ENCODE assay signal across 28 mouse cellular contexts in the genomic region with DNA sequence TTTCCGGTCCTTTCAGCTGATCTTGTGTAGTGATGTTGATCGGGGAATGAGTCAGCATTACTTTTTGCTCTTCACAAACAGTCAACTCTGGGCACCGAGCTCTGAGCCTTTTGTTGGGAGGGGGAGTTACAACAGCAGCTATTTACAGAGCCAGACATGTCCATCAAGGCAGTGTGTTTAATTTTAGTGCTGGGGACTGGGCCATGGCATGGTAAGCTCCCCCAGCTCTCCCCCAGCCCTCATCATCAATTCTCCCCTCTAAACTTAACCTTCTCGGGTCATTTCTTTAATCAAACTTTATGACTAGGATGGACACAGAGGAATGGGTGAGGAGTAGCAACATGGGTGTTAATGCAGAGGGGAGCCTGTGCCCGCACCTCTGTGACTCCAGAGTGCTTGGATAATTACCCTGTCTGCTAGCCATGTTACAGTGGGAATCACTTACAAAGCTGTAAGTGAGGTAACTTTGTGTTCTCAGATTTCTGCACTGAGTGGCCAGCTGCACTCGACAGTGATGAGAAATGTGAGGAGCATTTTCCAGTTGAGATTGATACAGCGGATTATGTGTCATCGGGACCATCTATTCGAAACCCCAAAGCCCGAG. TPM values are rescaled to one million over a fixed set of nuclear protein-coding genes. Genes with fewer than 3 reads are reported as not detected.
DNase-seq lines count a peak whose midpoint lies in the region; ATAC-seq and TF ChIP-seq lines count a peak whose summit lies in the region.
"Had no signal": no experiment of that assay in that cellular context is flagged by ENCODE, and none has a peak within 500 bp of the region (broad histone marks: within the 10 kb centered on the region; RNA-seq: fewer than 3 reads in every experiment).

No protein-coding gene starts in this region.

- 50% methylated on average over 10 of the region's 10 CpGs for WGBS in kidney, embryonic 15.5 days
- 87% methylated on average over 10 of the region's 10 CpGs for WGBS in embryonic facial prominence, embryonic 10.5 days
- WGBS in intestine, embryonic 15.5 days: 88% methylated on average over 10 of the region's 10 CpGs

- no peak overlapping the region for H3K9ac ChIP-seq in kidney, embryonic 15.5 days
- H3K9ac ChIP-seq in intestine, embryonic 15.5 days: no peak overlapping the region
- H3K9ac ChIP-seq: embryonic facial prominence, embryonic 15.5 days; hindbrain, embryonic 15.5 days; limb, embryonic 15.5 days; midbrain, embryonic 13.5 days; neural tube, embryonic 13.5 days had no signal

- no peak overlapping the region for H3K4me2 ChIP-seq in kidney, embryonic 15.5 days
- H3K4me2 ChIP-seq in intestine, embryonic 15.5 days (replicated peaks): no peak overlapping the region
- H3K4me2 ChIP-seq: embryonic facial prominence, embryonic 15.5 days; hindbrain, embryonic 15.5 days; limb, embryonic 15.5 days; midbrain, embryonic 13.5 days; neural tube, embryonic 13.5 days had no signal

- intact Hi-C loops in gastrocnemius, adult 2 months (cut with DNase I): no loop called here

- no peak for DNase-seq in gastrocnemius, adult 2 months
- no peak for DNase-seq in gastrocnemius, postnatal 4 days (ENCODE audit: low spot score in 2 of 2)
- no peak for DNase-seq in kidney, adult 8-10 months
- DNase-seq in 416B (ENCODE audit: low read depth): peak; percentile 75
- peak; percentile 6 for DNase-seq in embryonic facial prominence, embryonic 10.5 days (ENCODE audit: low spot score)
- DNase-seq: adrenal gland, postnatal 14 days; cerebellum, adult 18-20 months; cerebellum, postnatal 10 days; gastrocnemius, postnatal 36 days; heart, postnatal 10 days; kidney, adult 18-20 months; layer of hippocampus, postnatal 36 days; left cerebral cortex, postnatal 4 days; lung, postnatal 36 days; thymus, postnatal 4 days had no signal

- H3K4me3 ChIP-seq in gastrocnemius, adult 2 months: no peak overlapping the region
- no peak overlapping the region for H3K4me3 ChIP-seq in kidney, embryonic 15.5 days (replicated peaks)
- no peak overlapping the region for H3K4me3 ChIP-seq in embryonic facial prominence, embryonic 10.5 days
- no peak overlapping the region for H3K4me3 ChIP-seq in intestine, embryonic 15.5 days (replicated peaks)
- H3K4me3 ChIP-seq: embryonic facial prominence, embryonic 15.5 days; hindbrain, embryonic 15.5 days; limb, embryonic 15.5 days; megakaryocyte, embryonic 14.5 days; midbrain, embryonic 13.5 days; neural tube, embryonic 13.5 days had no signal

- no peaks in the 10 kb centered on the region for H3K9me3 ChIP-seq in kidney, embryonic 15.5 days (replicated peaks)
- no peaks in the 10 kb centered on the region for H3K9me3 ChIP-seq in embryonic facial prominence, embryonic 10.5 days
- H3K9me3 ChIP-seq in intestine, embryonic 15.5 days: no peaks in the 10 kb centered on the region
- H3K9me3 ChIP-seq: embryonic facial prominence, embryonic 15.5 days; hindbrain, embryonic 15.5 days; limb, embryonic 15.5 days; megakaryocyte, embryonic 14.5 days; midbrain, embryonic 13.5 days; neural tube, embryonic 13.5 days had no signal

- peak; percentile 63 for ATAC-seq in kidney, embryonic 15.5 days (replicated peaks; ENCODE audit: low FRiP score)
- ATAC-seq in intestine, embryonic 15.5 days: no peak
- ATAC-seq: forebrain, embryonic 14.5 days; inflammation-experienced regulatory T-cells, adult 6 months; midbrain, embryonic 13.5 days had no signal

- no peak for TF ChIP-seq CTCF in gastrocnemius, adult 2 months (IDR thresholded peaks at IDR 0.05)

- no peaks in the 10 kb centered on the region for H3K27me3 ChIP-seq in kidney, embryonic 15.5 days
- H3K27me3 ChIP-seq in embryonic facial prominence, embryonic 10.5 days (replicated peaks; ENCODE audit: low read depth, poor library complexity, severe bottlenecking): no peaks in the 10 kb centered on the region
- no peaks in the 10 kb centered on the region for H3K27me3 ChIP-seq in intestine, embryonic 15.5 days (replicated peaks)
- H3K27me3 ChIP-seq: embryonic facial prominence, embryonic 15.5 days; hindbrain, embryonic 15.5 days; limb, embryonic 15.5 days; megakaryocyte, embryonic 14.5 days; midbrain, embryonic 13.5 days; neural tube, embryonic 13.5 days had no signal

- peaks cover 81% of the 10 kb centered on the region for H3K36me3 ChIP-seq in kidney, embryonic 15.5 days
- peaks cover 96% of the 10 kb centered on the region for H3K36me3 ChIP-seq in embryonic facial prominence, embryonic 10.5 days (replicated peaks)
- peaks cover 26% of the 10 kb centered on the region for H3K36me3 ChIP-seq in intestine, embryonic 15.5 days

- peaks cover 10% of the 10 kb centered on the region; the same call in 1 of the 2 replicates for H3K4me1 ChIP-seq in kidney, embryonic 15.5 days
- no peaks in the 10 kb centered on the region for H3K4me1 ChIP-seq in embryonic facial prominence, embryonic 10.5 days
- H3K4me1 ChIP-seq in intestine, embryonic 15.5 days (replicated peaks): no peaks in the 10 kb centered on the region
- H3K4me1 ChIP-seq: embryonic facial prominence, embryonic 15.5 days; hindbrain, embryonic 15.5 days; limb, embryonic 15.5 days; megakaryocyte, embryonic 14.5 days; midbrain, embryonic 13.5 days; neural tube, embryonic 13.5 days had no signal

- H3K27ac ChIP-seq in gastrocnemius, adult 2 months: peak overlapping the region; percentile 24; the same call in 1 of the 2 replicates
- H3K27ac ChIP-seq in kidney, embryonic 15.5 days: no peak overlapping the region
- H3K27ac ChIP-seq in embryonic facial prominence, embryonic 10.5 days (replicated peaks): no peak overlapping the region
- H3K27ac ChIP-seq in intestine, embryonic 15.5 days: no peak overlapping the region
- H3K27ac ChIP-seq: embryonic facial prominence, embryonic 15.5 days; hindbrain, embryonic 15.5 days; limb, embryonic 15.5 days; midbrain, embryonic 13.5 days; neural tube, embryonic 13.5 days had no signal

RNA-seq across cellular contexts. Expression of a gene that starts 12.9 kb away (rescaled TPM):
- 10 to 100 TPM; 37.4 to 52.4 TPM for total RNA-seq in gastrocnemius, adult 2 months (2021)
- 10 to 100 TPM; 95.5 to 99.8 TPM for total RNA-seq in gastrocnemius, postnatal 4 days (2021)
- 114 and 118 TPM in 2 replicates for polyA plus RNA-seq in kidney, embryonic 15.5 days (2015; fragmentation: Nextera tagmentation; extraction: Ambion mirVana)
- 109 and 122 TPM in 2 replicates for polyA plus RNA-seq in embryonic facial prominence, embryonic 10.5 days (2016; fragmentation: Nextera tagmentation; extraction: Ambion mirVana)
- polyA plus RNA-seq in intestine, embryonic 15.5 days (2015; fragmentation: Nextera tagmentation; extraction: Ambion mirVana): 149 and 153 TPM in 2 replicates

RNA-seq across cellular contexts. Expression of a gene that starts 23.1 kb away (rescaled TPM):
- under 1 TPM; 0.59 to 0.66 TPM for total RNA-seq in gastrocnemius, adult 2 months (2021)
- 1 to 10 TPM; 1.7 to 1.8 TPM for total RNA-seq in gastrocnemius, postnatal 4 days (2021)
- polyA plus RNA-seq in kidney, embryonic 15.5 days (2015; fragmentation: Nextera tagmentation; extraction: Ambion mirVana): 1.4 and 1.5 TPM in 2 replicates
- 1.0 and 1.2 TPM in 2 replicates for polyA plus RNA-seq in embryonic facial prominence, embryonic 10.5 days (2016; fragmentation: Nextera tagmentation; extraction: Ambion mirVana)
- 5.7 and 6.7 TPM in 2 replicates for polyA plus RNA-seq in intestine, embryonic 15.5 days (2015; fragmentation: Nextera tagmentation; extraction: Ambion mirVana)
- total RNA-seq: common myeloid progenitor, adult 5-6 weeks; hematopoietic stem cell, adult 5-6 weeks had no signal

RNA-seq across cellular contexts. Expression of a gene that starts 31.4 kb away (rescaled TPM):
- total RNA-seq in gastrocnemius, adult 2 months (2021): not detected
- total RNA-seq in gastrocnemius, postnatal 4 days (2021): under 1 TPM in 1 of 2 experiments, not detected in 1; 0.32 TPM
- polyA plus RNA-seq in kidney, embryonic 15.5 days (2015; fragmentation: Nextera tagmentation; extraction: Ambion mirVana): 4.6 and 5.0 TPM in 2 replicates
- 0.62 and 2.0 TPM in 2 replicates for polyA plus RNA-seq in embryonic facial prominence, embryonic 10.5 days (2016; fragmentation: Nextera tagmentation; extraction: Ambion mirVana)
- 2.0 and 2.4 TPM in 2 replicates for polyA plus RNA-seq in intestine, embryonic 15.5 days (2015; fragmentation: Nextera tagmentation; extraction: Ambion mirVana)
- total RNA-seq: common myeloid progenitor, adult 5-6 weeks; gastrocnemius, postnatal 36 days; heart, postnatal 10 days; hematopoietic stem cell, adult 5-6 weeks had no signal
- polyA plus RNA-seq: liver, embryonic 16.5 days had no signal

RNA-seq across cellular contexts. Expression of a gene that starts 35.7 kb away (rescaled TPM):
- 1 to 10 TPM; 1.7 to 2.2 TPM for total RNA-seq in gastrocnemius, adult 2 months (2021)
- 1 to 10 TPM; 9.4 to 9.7 TPM for total RNA-seq in gastrocnemius, postnatal 4 days (2021)
- polyA plus RNA-seq in kidney, embryonic 15.5 days (2015; fragmentation: Nextera tagmentation; extraction: Ambion mirVana): 6.4 and 6.5 TPM in 2 replicates
- polyA plus RNA-seq in embryonic facial prominence, embryonic 10.5 days (2016; fragmentation: Nextera tagmentation; extraction: Ambion mirVana): 6.5 and 6.8 TPM in 2 replicates
- 7.3 and 7.6 TPM in 2 replicates for polyA plus RNA-seq in intestine, embryonic 15.5 days (2015; fragmentation: Nextera tagmentation; extraction: Ambion mirVana)

Comparison
In these comparisons a context has a peak if more than half of its experiments do, and no peak if none do; other contexts are left out.
1. DNase-seq: peak in 416B (single experiment) and embryonic facial prominence, embryonic 10.5 days (single experiment); none in gastrocnemius, adult 2 months (single experiment), gastrocnemius, postnatal 4 days (0 of 2) and kidney, adult 8-10 months (0 of 2).